Mouse (Mus musculus) cerebellum, adult 2 months (tissue): ENCODE measurements at regions not wholly inside any gene's neighbourhood (a gene's known extent, or its start where the extent isn't known, plus 50 kb on each side); places are given as distances from the start of the nearest gene placed in this dataset.

ENCODE experiments used
- DNase-seq, 2 experiments: peaks; one replicate each; pipeline ENCODE4 v3.0.0; 2021
- H3K27ac ChIP-seq: fragments of 200-500 bp; 2 replicates; pipeline ENCODE4 v1.5.1; 2012; ENCODE audit warnings: low read length, control low read depth, inconsistent platforms; ENCODE audit not compliant: insufficient read depth
- H3K27me3 ChIP-seq: fragments of 200-500 bp; 2 replicates; pipeline ENCODE4 v1.6.1; 2012; ENCODE audit warnings: inconsistent platforms, mild to moderate bottlenecking, low read length, moderate library complexity; ENCODE audit not compliant: control insufficient read depth, insufficient read depth
- H3K4me1 ChIP-seq: fragments of 200-500 bp; 2 replicates; pipeline ENCODE4 v1.6.1; 2011; ENCODE audit warnings: low read length; ENCODE audit not compliant: control insufficient read depth, insufficient read depth
- H3K4me3 ChIP-seq: fragments of 200-500 bp; replicated peaks from 2 replicates; pipeline ENCODE3; 2011; ENCODE audit warnings: mild to moderate bottlenecking, low read depth, low read length, control low read depth; ENCODE audit not compliant: insufficient read depth
- CTCF ChIP-seq: fragments of 200-500 bp; IDR thresholded peaks from 2 replicates; pipeline ENCODE4 v1.5.1; 2011; ENCODE audit warnings: low read depth, mild to moderate bottlenecking, control low read depth, low read length, moderate library complexity, borderline replicate concordance; ENCODE audit not compliant: insufficient read depth
- POLR2A ChIP-seq: fragments of 200-500 bp; IDR thresholded peaks from 2 replicates; pipeline ENCODE4 v1.6.1; 2011; ENCODE audit warnings: low read length, control low read depth, borderline replicate concordance; ENCODE audit not compliant: insufficient read depth
- WGBS: fragments of 180-500 bp; shearing (Covaris S2); methylation state at CpG from one replicate; pipeline ENCODE4 v1.1.7; 2018; 5-methylcytosine and 5-hydroxymethylcytosine counted together

GRCm38 (mm10) chr11:82604251-82604835 lies 159.8 kb downstream of the Cct6b start:
- Histone ChIP-seq H3K27ac (no peak overlapping the region), H3K4me3 (no peak overlapping the region), H3K4me1 (peaks cover 5% of the 10 kb centered on the region), H3K27me3 (no peaks in the 10 kb centered on the region)
- DNase-seq: no peak
- TF ChIP-seq POLR2A (no peak), CTCF (no peak)
- 66% methylated on average over 7 of the region's 7 CpGs for WGBS

GRCm38 (mm10) chr11:82602818-82603217 lies 161.3 kb downstream of the Cct6b start:
- TF ChIP-seq POLR2A: no peak
- no peak for TF ChIP-seq CTCF
- Histone ChIP-seq H3K27me3 (no peaks in the 10 kb centered on the region), H3K4me1 (peaks cover 5% of the 10 kb centered on the region), H3K4me3 (no peak overlapping the region), H3K27ac (no peak overlapping the region)
- WGBS: 26% methylated on average over 11 of the region's 11 CpGs
- DNase-seq: no peak

- no peaks in the 10 kb centered on the region for H3K27me3 ChIP-seq
- H3K4me1 ChIP-seq: peaks cover 5% of the 10 kb centered on the region
- TF ChIP-seq POLR2A (no peak), CTCF (no peak)
- H3K4me3 ChIP-seq: no peak overlapping the region
- H3K27ac ChIP-seq: no peak overlapping the region
- DNase-seq: no peak
- 45% methylated on average over 2 of the region's 2 CpGs for WGBS
Observed at GRCm38 (mm10) chr11:82602250-82602649, 161.9 kb downstream of the Cct6b start.

GRCm38 (mm10) chr11:82600151-82600550 lies 164.0 kb downstream of the Cct6b start:
- TF ChIP-seq CTCF (no peak), POLR2A (no peak)
- DNase-seq: no peak
- no peaks in the 10 kb centered on the region for H3K27me3 ChIP-seq
- 41% methylated on average over 9 of the region's 9 CpGs for WGBS
- no peak overlapping the region for H3K4me3 ChIP-seq
- peaks cover 5% of the 10 kb centered on the region for H3K4me1 ChIP-seq
- H3K27ac ChIP-seq: no peak overlapping the region

GRCm38 (mm10) chr11:82597757-82598156 lies 166.4 kb downstream of the Cct6b start:
- no peak overlapping the region for H3K4me3 ChIP-seq

GRCm38 (mm10) chr11:82596801-82597200 lies 167.3 kb downstream of the Cct6b start:
- 89% methylated on average over 3 of the region's 3 CpGs for WGBS
- Histone ChIP-seq H3K27me3 (no peaks in the 10 kb centered on the region), H3K4me1 (no peaks in the 10 kb centered on the region), H3K27ac (no peak overlapping the region), H3K4me3 (no peak overlapping the region)
- DNase-seq: no peak
- TF ChIP-seq CTCF (no peak), POLR2A (no peak)

More at GRCm38 (mm10) chr11:82597757-82598156, 166.4 kb downstream of the Cct6b start:
- no peak for DNase-seq
- no peak overlapping the region for H3K27ac ChIP-seq
- H3K27me3 ChIP-seq: no peaks in the 10 kb centered on the region
- WGBS: 85% methylated on average over 6 of the region's 6 CpGs
- H3K4me1 ChIP-seq: peaks cover 3% of the 10 kb centered on the region
- TF ChIP-seq POLR2A (no peak), CTCF (no peak)

GRCm38 (mm10) chr11:82589761-82590160 lies 174.4 kb downstream of the Cct6b start:
- Histone ChIP-seq H3K4me3 (no peak overlapping the region), H3K27me3 (no peaks in the 10 kb centered on the region), H3K4me1 (no peaks in the 10 kb centered on the region), H3K27ac (no peak overlapping the region)
- 45% methylated on average over 2 of the region's 2 CpGs for WGBS
- TF ChIP-seq POLR2A (no peak), CTCF (no peak)
- no peak for DNase-seq

- 74% methylated on average over 5 of the region's 5 CpGs for WGBS
- no peak for DNase-seq
- Histone ChIP-seq H3K27ac (no peak overlapping the region), H3K27me3 (no peaks in the 10 kb centered on the region), H3K4me3 (no peak overlapping the region), H3K4me1 (no peaks in the 10 kb centered on the region)
- TF ChIP-seq POLR2A (no peak), CTCF (no peak)
Observed at GRCm38 (mm10) chr11:82588744-82589143, 175.4 kb downstream of the Cct6b start.
